Mouse (Mus musculus) splenic B cell, adult 2 months (primary cell): ENCODE data around the gene Kcnk4.
A peak's percentile ranks its signal among the peaks of the same experiment; 100 is the strongest.

Experiments
- DNase-seq: peaks from one replicate; pipeline ENCODE4 v3.0.0-alpha.2; 2011; ENCODE audit warnings: low read depth, low spot score
- H3K27me3 ChIP-seq: 2 replicates; pipeline ENCODE4 v1.6.1; 2012; ENCODE audit warnings: mild to moderate bottlenecking, low read length, moderate library complexity, mixed read lengths; ENCODE audit not compliant: control insufficient read depth, poor library complexity, insufficient read depth, severe bottlenecking
- H3K36me3 ChIP-seq: 2 replicates; pipeline ENCODE4 v1.6.1; 2012; ENCODE audit warnings: mild to moderate bottlenecking, low read length, moderate library complexity, mixed read lengths; ENCODE audit not compliant: control insufficient read depth, poor library complexity, insufficient read depth, severe bottlenecking

Gene Kcnk4

GRCm38 (mm10) chr19:6934195-6934977 is at the start of gene Kcnk4:
Gene Kcnk4 (minus strand): TSS chr19:6934515.
- Histone ChIP-seq H3K36me3 (no peaks in the 10 kb centered on the region), H3K27me3 (no peaks in the 10 kb centered on the region)
- no peak for DNase-seq

GRCm38 (mm10) chr19:6983621-6984020 is 49.3 kb upstream of the Kcnk4 start:
- no peak for DNase-seq
- no peaks in the 10 kb centered on the region for H3K27me3 ChIP-seq
- H3K36me3 ChIP-seq = no peaks in the 10 kb centered on the region; the same call in none of the 2 replicates

GRCm38 (mm10) chr19:6981465-6981864 is 47.1 kb upstream of the Kcnk4 start:
- no peak for DNase-seq
- Histone ChIP-seq H3K36me3 (peaks cover 1% of the 10 kb centered on the region), H3K27me3 (no peaks in the 10 kb centered on the region)

GRCm38 (mm10) chr19:6980381-6981093 is 46.2 kb upstream of the Kcnk4 start, which contains the start of gene Fkbp2:
Gene Fkbp2 (minus strand): TSS chr19:6980501.
- DNase-seq = peak; percentile 99

GRCm38 (mm10) chr19:6979486-6980380 is 45.4 kb upstream of the Kcnk4 start:
- Histone ChIP-seq H3K27me3 (no peaks in the 10 kb centered on the region), H3K36me3 (peaks cover 1% of the 10 kb centered on the region)
- DNase-seq = peak; percentile 100

More at GRCm38 (mm10) chr19:6980381-6981093, 46.2 kb upstream of the Kcnk4 start, which contains the start of gene Fkbp2:
- no peaks in the 10 kb centered on the region for H3K27me3 ChIP-seq
- H3K36me3 ChIP-seq = peaks cover 1% of the 10 kb centered on the region

- peaks cover 1% of the 10 kb centered on the region for H3K36me3 ChIP-seq
- DNase-seq = no peak
- H3K27me3 ChIP-seq = no peaks in the 10 kb centered on the region
Observed at GRCm38 (mm10) chr19:6979001-6979479, 44.7 kb upstream of the Kcnk4 start.

- Histone ChIP-seq H3K36me3 (peaks cover 1% of the 10 kb centered on the region; the same call in 1 of the 2 replicates), H3K27me3 (no peaks in the 10 kb centered on the region)
- DNase-seq = no peak
Observed at GRCm38 (mm10) chr19:6978639-6978974, 44.3 kb upstream of the Kcnk4 start.

GRCm38 (mm10) chr19:6977759-6978638 is 43.7 kb upstream of the Kcnk4 start:
- no peak for DNase-seq

GRCm38 (mm10) chr19:6975537-6976521 is 41.5 kb upstream of the Kcnk4 start, which contains the start of gene Plcb3:
Gene Plcb3 (minus strand): TSS chr19:6976470.
- Histone ChIP-seq H3K27me3 (no peaks in the 10 kb centered on the region), H3K36me3 (0 out of 2 replicates have a peak, but pooled peaks cover 1% of the 10 kb centered on the region)
- DNase-seq = peak; percentile 60

More at GRCm38 (mm10) chr19:6977759-6978638, 43.7 kb upstream of the Kcnk4 start:
- H3K36me3 ChIP-seq = peaks cover 1% of the 10 kb centered on the region; the same call in 1 of the 2 replicates
- no peaks in the 10 kb centered on the region for H3K27me3 ChIP-seq

- 0 out of 2 replicates have a peak, but pooled peaks cover 1% of the 10 kb centered on the region for H3K36me3 ChIP-seq
- peak; percentile 75 for DNase-seq
- H3K27me3 ChIP-seq = no peaks in the 10 kb centered on the region; the same call in none of the 2 replicates
Observed at GRCm38 (mm10) chr19:6974211-6975205, 40.2 kb upstream of the Kcnk4 start, which contains the start of gene Ppp1r14b. Gene Ppp1r14b (plus strand): TSS chr19:6974968.

GRCm38 (mm10) chr19:6973581-6974190 is 39.4 kb upstream of the Kcnk4 start:
- H3K27me3 ChIP-seq = no peaks in the 10 kb centered on the region; the same call in none of the 2 replicates
- H3K36me3 ChIP-seq = 0 out of 2 replicates have a peak, but pooled peaks cover 1% of the 10 kb centered on the region
- no peak for DNase-seq
